Mouse (Mus musculus) natural killer cell, adult 2 months (primary cell): ENCODE results near the gene Hist1h3h.

ENCODE experiments used
- DNase-seq, 2 experiments: peaks; one replicate each; pipeline ENCODE4 v3.0.0; 2022; ENCODE audit warnings: low spot score in 2 of 2

Hist1h3h gene

DNA sequence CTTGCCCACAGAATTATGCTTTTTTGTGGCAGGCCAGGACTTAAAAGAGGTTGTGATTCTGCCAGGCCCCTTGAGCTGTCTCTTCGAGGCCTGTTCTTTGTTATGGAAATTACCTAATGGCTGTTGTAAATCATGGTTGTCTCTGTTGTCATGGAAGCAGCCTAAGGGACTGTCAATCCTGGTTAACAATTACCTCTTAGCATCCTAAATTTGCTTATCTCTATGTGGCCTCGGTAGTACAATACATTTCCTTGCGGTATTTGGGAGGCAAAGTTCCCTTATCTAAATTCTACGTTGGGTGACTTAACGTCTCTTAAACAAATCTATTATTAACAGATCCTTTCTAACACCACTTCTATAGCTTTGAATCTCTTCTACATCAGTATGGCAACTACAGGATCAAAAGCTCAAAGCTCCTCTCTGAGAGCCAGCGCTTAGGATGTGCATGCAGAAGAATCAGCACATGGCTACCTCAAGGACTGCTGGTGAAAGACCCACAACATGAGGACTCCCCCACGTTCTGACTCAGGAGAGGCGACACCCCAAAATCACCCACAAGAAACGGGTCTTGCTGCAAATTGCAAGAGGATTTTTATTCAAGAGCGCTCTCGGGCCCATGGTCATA lies 10.6 kb downstream of the Hist1h3h start:
- DNase-seq, result no peak

DNA sequence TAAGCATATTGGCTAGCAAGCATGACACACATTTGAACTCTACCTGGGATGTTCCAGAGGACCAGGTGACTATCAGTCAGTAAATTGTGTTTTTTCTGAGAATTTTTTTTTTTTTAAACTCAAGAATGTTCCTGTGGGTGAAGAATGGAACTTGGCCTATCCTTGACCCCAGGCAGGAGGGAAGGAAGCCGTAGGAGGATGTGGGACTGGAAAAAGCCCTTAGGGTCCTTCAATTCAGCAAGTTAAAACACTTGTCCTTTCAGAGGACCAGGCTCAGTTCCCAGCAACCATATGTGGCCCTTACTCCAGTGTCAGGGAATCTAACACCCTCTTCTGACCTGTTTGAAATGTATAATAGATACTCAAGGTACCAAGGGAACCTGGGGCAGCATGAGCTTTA lies 12.1 kb downstream of the Hist1h3h start:
- no peak for DNase-seq

DNA sequence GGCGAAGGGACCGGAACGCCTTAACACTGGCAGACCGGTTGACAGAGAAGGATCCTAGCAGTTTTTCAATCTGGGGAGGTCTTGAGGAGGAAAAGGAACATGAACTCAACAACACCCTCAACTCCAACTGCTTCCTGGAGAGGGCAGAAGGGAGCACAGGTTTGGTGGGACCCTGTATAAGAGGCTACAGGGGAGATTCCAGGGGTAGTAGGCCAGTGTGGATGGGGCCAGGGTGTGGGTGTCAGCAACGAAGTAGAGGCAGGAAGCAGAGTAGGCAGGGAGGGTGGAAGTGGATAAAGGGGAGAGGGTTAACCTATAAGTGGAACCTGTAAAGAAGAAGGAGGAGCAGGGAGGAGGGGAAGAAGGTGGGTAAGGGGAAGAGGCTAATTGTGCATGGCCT lies 16.0 kb downstream of the Hist1h3h start:
- DNase-seq, result no peak

DNA sequence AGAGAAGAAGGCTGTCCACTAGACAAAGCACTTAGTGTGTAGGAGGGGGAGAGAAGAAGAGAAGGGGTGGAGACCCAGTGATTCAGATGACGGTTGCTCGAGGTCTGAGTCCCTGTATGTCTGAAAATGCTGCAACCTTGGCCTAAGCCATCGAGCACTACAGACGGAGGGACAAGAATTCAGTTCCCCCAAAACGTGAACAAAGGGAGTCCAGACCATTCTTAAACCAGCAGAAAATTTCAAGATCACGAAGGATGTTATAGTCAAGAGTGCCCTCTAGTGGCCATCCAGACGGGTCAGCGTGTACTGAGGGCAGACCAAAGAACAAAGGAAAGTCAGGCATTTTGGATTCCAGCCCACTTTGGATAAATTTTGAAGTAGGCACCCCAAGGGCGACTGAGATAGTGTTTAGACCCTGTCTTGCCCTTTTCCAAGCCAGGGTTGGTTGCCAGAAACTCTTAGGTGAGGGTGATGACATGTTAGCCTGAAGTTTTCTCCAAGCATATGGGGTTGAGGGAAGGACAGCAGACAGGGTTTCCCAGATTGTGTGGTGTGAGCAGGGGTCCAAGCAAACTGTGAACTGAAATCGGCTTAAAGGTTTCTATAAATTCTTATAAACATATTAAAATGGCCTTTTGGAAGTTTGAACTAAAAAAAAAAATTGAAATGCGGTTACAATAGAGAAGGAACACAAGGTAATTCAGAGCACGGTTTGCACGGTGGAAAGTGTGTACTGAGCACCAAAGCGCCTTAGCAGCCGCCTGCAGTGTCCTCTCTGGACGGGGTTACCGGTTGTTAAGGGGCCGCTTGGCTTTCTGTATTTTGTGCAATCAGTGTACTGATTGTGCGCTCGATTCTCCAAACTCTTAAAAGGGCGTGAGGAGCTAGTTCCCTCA lies 16.8 kb downstream of the Hist1h3h start:
- DNase-seq, result peak; percentile 77 to 81

DNA sequence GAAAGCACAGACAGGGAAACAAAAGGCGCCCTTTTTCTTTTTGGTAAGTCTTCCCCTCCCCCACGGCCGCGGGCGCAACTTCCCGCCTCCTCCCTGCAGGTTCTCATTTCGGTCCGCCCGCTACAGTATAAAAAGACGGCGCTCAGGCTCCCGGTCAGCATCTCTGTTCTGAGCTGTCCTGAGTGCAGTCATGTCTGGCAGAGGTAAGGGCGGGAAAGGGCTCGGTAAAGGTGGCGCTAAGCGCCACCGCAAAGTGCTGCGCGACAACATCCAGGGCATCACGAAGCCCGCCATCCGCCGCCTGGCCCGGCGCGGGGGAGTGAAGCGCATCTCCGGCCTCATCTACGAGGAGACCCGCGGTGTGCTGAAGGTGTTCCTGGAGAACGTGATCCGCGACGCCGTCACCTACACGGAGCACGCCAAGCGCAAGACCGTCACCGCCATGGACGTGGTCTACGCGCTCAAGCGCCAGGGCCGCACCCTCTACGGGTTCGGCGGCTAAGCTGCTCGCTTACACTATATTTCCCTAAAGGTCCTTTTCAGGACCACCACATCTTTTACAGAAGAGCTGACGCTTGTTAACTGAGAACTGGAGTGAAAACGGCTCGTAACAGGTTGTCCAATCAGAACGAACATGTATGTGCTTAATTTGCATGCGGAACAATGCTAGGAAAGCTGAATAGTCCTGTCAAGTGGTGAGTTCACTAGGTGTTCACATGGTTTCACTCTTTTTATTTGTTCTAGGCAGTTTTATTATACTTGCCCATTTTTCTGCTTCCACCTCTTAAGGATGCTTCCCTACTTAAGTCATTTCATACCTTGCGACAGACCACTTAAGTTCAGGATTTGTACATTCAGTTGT lies 17.7 kb downstream of the Hist1h3h start, which contains the start of gene Hist1h4j:
Gene Hist1h4j, plus strand, starts transcription at position 159 of the 862 bp plus-strand sequence.
- peak; percentile 60 to 70 for DNase-seq

DNA sequence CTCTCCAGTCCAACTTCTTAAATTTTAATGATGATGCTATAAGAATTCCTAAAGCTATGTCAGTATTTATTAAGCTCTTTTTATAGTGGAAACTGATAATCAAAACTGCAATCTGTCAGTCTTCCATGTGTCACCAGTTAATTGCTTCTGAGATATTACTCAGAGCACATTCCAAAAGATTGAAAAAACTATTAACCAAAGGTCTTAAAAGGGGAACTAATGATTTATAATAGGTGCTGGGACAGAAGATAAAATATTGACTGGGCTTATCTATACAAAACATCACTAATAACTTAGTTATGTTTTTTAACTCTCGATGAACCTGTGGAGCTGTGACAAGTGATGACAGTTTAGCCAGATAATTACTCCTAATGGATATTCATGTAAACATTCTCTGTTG lies 27.5 kb downstream of the Hist1h3h start:
- no peak for DNase-seq

DNA sequence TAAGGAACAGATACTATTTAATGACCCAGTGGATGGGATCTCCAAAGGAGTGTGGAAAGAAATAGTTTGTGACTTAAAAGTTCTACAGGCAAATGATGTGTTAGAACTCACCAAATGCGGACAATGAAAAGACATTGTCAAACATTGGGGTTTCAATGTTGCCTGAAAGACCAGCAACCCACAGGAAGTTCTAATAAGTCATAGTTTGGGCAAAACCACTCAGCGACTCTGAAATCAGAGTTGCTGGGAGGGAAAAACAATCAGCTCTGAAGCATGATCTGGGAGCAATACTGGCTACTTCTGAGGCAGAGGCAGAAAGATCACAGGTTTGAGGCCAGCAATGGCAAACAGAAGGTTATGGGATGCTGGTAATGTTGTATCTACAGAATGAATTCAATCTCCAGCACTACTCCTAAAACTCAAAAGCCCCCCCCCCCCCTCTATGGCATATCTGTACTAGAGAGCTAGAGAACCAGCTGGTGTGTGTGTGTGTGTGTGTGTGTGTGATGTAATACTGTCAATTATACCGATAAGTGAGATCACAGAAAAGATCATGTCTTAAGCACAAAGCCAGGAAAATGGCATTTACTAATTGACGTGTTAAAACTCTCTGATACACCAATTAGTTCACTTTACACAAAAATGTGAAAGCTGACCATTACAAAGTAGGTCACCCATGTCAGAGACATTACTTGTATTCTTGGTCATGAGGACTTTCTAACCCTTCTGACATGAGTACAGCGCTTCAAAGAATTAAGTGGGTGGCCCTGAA lies 32.1 kb downstream of the Hist1h3h start:
- DNase-seq, result no peak

DNA sequence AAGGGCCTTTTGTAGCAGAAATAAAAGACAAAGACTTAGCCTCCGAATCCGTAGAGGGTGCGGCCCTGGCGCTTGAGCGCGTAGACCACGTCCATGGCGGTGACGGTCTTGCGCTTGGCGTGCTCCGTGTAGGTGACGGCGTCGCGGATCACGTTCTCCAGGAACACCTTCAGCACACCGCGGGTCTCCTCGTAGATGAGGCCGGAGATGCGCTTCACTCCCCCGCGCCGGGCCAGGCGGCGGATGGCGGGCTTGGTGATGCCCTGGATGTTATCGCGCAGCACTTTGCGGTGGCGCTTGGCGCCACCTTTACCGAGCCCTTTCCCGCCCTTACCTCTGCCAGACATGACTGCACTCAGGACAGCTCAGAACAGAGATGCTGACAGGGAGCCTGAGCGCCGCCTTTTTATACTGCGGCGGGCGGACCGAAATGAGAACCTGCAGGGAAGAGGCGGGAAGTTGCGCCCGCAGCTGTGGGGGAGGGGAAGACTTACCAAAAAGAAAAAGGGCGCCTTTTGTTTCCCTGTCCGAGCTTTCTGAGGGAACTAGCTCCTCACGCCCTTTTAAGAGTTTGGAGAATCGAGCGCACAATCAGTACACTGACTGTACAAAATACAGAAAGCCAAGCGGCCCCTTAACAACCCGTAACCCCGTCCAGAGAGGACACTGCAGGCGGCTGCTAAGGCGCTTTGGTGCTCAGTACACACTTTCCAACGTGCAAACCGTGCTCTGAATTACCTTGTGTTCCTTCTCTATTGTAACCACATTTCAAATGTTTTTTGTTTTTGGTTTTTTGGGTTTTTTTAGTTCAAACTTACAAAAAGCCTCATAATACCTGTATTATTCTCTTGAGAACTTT lies 32.9 kb downstream of the Hist1h3h start, which contains the start of gene Hist1h4k:
Gene Hist1h4k, minus strand, starts transcription at position 347 of the 859 bp plus-strand sequence.
- DNase-seq, result peak; percentile 73 to 85

DNA sequence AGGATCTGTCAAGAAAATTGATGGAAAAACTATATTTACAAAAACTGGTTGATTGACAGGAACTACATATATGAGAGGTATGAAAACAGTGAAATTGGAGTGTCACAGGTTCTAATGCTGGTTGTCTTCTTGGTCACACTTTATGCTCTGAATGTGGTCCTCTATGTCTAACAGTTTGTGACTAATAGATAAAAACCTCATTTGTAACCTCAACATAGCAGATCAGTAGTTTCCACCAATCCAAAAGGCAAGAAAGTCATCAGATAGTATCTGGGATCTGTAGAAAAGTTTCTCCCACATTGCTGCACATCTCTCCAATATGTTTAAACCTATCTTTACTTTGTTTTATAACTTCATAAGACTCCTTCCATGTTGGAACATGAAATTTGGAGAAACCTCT lies 34.0 kb downstream of the Hist1h3h start:
- DNase-seq, result no peak

DNA sequence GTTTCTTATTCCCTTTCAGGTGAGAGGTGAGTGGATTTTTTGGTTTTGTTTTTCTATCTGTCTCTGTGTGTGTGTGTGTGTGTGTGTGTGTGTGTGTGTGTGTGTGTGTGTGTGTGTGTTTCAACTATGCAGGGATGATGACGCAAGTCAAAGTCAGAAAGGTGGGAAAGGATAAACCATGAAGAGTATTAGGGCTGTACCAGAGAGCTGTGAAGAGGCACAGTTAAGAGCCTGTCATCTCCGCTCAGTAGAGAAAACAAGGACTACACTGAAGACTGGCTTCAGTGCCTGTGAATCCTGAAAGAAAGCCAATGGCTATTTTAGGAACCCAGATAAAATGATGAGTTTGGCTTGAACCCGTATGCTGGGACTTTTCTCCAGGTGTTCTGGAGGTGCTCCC lies 34.4 kb downstream of the Hist1h3h start:
- DNase-seq, result no peak

DNA sequence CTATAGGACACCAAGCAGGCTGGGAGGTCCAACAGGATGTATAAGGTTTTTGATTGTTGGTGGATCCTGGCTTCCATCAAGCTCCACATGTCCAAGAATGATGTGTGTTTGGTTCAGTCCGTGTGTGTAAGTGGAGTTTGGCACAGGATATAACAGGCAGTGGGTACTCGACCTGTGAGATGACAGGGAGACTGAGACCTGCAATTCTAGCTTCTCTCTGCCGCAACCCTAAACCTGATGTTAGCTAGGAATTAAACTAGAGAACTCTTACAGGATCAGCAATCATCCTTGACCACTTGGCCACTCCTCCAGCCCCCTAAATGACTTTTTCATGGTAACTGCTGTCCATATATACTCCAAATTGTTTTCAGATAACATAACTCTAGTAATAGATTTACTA lies 34.9 kb downstream of the Hist1h3h start:
- DNase-seq, result no peak

DNA sequence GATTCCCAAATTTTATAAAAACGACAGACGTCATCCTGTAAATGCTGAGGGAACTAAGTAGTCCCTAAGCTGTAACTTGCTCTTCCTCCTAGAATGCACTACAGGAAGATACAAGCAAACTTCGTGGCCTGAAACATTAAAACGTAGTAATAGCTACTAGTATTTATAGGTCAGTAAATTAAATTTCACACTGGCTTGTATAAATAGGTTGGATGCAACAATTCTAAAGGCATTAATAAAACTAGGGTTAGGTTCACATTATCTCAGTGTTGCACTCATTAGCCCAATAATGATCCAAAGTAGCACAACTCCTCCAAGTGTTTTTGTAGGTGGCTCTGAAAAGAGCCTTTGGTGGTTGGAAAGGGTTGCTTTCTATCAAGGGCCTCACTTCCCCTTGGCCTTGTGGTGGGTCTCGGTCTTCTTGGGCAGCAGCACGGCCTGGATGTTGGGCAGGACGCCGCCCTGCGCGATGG lies 35.6 kb downstream of the Hist1h3h start:
- DNase-seq, result no peak

DNA sequence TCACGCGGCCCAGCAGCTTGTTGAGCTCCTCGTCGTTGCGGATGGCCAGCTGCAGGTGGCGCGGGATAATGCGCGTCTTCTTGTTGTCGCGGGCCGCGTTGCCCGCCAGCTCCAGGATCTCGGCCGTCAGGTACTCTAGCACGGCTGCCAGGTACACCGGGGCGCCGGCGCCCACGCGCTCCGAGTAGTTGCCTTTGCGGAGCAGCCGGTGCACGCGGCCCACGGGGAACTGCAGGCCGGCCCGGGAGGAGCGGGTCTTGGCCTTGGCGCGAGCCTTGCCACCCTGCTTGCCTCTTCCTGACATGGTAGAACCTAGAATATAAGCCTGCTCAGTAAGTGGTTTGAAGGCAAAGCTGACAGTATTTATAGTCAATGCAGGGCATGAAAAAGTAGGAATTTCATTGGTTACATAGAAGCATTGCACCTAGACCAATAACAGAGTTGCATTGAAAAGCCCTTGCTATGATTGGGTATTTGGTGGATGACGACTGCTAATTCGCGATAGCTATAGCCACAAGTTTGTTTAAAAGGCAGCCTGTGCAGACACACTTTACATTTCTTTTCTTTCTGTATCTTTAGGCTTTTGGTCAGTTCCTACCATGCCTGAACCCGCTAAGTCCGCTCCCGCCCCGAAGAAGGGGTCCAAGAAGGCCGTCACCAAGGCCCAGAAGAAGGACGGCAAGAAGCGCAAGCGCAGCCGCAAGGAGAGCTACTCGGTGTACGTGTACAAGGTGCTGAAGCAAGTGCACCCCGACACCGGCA lies 36.2 kb downstream of the Hist1h3h start, which contains the start of the genes Hist1h2ak and Hist1h2bn:
Gene Hist1h2ak, minus strand, starts transcription at position 304 of the 762 bp plus-strand sequence.
Gene Hist1h2bn, plus strand, starts transcription at position 600 of the 762 bp plus-strand sequence.
- DNase-seq, result peak; percentile 69 to 73

DNA sequence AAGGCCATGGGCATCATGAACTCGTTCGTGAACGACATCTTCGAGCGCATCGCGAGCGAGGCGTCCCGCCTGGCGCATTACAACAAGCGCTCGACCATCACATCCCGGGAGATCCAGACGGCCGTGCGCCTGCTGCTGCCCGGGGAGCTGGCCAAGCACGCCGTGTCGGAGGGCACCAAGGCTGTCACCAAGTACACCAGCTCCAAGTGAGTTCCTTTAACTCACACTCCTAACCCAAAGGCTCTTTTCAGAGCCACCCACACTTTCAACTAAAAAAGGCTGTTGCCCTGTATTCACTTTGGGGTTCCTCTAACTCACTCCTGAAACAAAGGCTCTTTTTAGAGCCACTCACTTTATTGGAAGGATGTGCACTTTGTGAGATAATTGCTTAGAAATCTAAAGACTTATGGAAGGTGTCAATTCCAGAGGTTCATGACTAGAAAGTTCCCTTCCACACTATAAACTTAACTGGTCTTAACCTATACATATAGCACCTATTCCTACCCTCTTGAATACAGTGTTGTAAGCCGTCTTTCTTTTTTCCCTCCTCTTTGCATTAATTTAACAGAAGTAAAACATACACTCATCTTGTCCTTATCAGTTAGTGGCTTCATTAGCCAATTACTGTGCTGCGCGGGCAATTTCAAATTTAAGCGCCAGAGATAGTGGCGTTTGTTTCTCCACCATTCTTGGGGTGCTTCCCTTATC lies 37.0 kb downstream of the Hist1h3h start:
- peak; percentile 5 to 29 for DNase-seq

DNA sequence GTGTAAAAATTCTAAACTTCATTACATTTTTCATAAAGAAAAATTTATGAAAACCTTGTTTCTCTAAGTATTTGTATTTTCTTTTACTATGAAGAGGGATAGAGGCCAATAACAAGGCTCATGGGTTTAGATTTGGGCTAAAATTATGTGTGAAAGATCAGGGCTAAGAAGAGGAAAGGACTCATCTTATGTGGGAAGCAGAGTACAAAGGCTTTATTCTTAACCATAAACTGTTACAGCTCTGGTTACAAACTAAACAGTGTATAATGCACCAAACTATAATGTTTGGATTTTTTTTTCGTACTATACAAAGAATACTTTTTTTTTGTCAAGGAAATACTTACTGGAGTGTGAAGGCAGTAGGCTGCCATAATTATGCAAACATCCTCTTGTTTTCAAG lies 38.2 kb downstream of the Hist1h3h start:
- DNase-seq, result no peak
